Mouse (Mus musculus) splenic B cell, adult 2 months (primary cell): ENCODE results near the gene Clec4e.
"Not testable (repeated sequence)": the region's sequence is repeated elsewhere in the genome, so short reads cannot be mapped to it uniquely, and the experiment has no call there.

Experiments
- DNase-seq: peaks from one replicate; pipeline ENCODE4 v3.0.0-alpha.2; 2011; ENCODE audit warnings: low read depth, low spot score
- H3K27me3 ChIP-seq: 2 replicates; pipeline ENCODE4 v1.6.1; 2012; ENCODE audit warnings: mild to moderate bottlenecking, low read length, moderate library complexity, mixed read lengths; ENCODE audit not compliant: control insufficient read depth, poor library complexity, insufficient read depth, severe bottlenecking
- H3K36me3 ChIP-seq: 2 replicates; pipeline ENCODE4 v1.6.1; 2012; ENCODE audit warnings: mild to moderate bottlenecking, low read length, moderate library complexity, mixed read lengths; ENCODE audit not compliant: control insufficient read depth, poor library complexity, insufficient read depth, severe bottlenecking

Clec4e gene

DNA sequence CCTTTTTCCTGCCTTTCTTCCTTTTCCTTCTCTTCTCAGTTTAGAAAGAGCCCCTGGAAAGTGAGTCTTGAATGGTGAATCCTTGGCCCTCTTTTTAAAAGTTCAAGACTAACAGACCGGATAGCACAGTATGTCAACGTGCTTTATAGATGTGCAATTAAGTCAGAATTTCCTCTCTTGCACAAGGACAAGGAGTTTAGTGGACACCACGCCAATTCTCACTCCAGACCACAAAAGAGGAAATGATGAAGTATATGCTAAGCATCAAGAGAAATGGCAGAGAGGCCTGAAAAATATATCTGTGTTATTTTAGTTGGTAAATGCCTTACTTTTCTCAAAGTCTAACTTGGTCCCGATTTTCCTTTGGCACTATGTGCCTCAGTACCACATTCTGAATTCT, at the start of gene Clec4e:
TSS of gene Clec4e (minus strand) at position 118 of the 400 bp plus-strand sequence.
- no peak for DNase-seq
- Histone ChIP-seq H3K27me3 (no peaks in the 10 kb centered on the region), H3K36me3 (no peaks in the 10 kb centered on the region)

GRCm38 (mm10) chr6:123332503-123332902, 42.8 kb upstream of the Clec4e start:
- Histone ChIP-seq H3K27me3 (no peaks in the 10 kb centered on the region), H3K36me3 (no peaks in the 10 kb centered on the region)
- no peak for DNase-seq

DNA sequence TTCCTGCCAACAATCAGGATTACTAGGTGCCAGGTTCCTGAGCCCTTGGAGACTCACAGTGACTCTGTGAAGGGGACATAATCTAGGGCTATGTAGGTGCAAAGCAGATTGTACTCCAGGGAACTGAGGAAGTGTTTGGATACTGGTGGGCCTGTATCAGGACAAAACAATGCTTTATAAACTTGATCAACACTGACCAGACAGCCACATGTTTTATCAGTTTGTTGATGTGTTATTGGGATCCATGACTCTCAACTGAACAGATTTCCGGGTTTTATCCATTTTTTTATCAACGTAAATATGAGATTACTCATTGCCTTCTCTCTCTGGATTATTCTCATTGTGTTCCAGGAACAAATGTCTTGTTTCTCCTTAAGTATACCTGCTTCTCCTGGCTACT, 18.4 kb upstream of the Clec4e start, which contains the start of gene Vmn2r19:
TSS of gene Vmn2r19 (plus strand) at position 301 of the 400 bp plus-strand sequence.
- DNase-seq = no peak
- no peaks in the 10 kb centered on the region for H3K27me3 ChIP-seq
- no peaks in the 10 kb centered on the region for H3K36me3 ChIP-seq

- not testable (repeated sequence) for H3K36me3 ChIP-seq, DNase-seq, H3K27me3 ChIP-seq
Observed at GRCm38 (mm10) chr6:123306315-123306714, 16.6 kb upstream of the Clec4e start.

GRCm38 (mm10) chr6:123296687-123297086, 7.0 kb upstream of the Clec4e start:
- DNase-seq = no peak
- no peaks in the 10 kb centered on the region for H3K27me3 ChIP-seq
- H3K36me3 ChIP-seq = no peaks in the 10 kb centered on the region

GRCm38 (mm10) chr6:123293509-123293908, 3.8 kb upstream of the Clec4e start:
- not testable (repeated sequence) for DNase-seq, H3K27me3 ChIP-seq, H3K36me3 ChIP-seq

DNA sequence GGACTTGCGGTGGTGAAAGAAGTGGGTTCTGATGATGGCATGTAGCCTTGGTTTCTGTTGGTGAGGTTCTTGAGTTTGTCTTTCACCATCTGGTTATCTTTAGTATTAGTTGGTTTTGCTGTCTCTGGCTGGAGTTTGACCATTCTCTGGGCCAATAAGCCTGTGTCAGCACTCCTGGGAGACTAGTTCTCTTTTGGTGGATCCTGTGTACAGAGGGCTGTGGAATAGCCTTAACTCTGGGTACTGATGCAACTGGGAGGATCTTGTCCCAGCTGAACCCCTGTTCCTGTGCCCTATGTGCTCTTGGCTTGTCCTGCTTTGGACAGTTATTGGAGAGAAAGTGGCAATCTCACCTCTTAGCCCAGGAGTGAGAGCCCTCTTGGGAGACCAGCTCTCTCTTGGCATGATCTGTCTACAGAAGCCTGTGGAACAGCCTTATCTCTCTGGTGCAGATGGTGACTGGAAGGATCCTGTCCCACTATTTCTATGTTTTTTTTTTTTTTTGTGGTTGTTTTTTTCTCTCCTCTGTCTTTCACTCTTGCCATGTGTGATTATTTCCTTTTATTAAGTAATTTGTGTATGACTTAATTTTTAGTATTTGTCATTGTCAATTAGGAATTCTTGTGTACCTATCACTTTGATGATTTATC, 3.2 kb upstream of the Clec4e start:
- Histone ChIP-seq H3K36me3 (no peaks in the 10 kb centered on the region), H3K27me3 (no peaks in the 10 kb centered on the region)
- no peak for DNase-seq

- no peaks in the 10 kb centered on the region for H3K36me3 ChIP-seq
- H3K27me3 ChIP-seq = no peaks in the 10 kb centered on the region
- DNase-seq = no peak
Observed at GRCm38 (mm10) chr6:123288931-123289330, 739 bp downstream of the Clec4e start.

DNA sequence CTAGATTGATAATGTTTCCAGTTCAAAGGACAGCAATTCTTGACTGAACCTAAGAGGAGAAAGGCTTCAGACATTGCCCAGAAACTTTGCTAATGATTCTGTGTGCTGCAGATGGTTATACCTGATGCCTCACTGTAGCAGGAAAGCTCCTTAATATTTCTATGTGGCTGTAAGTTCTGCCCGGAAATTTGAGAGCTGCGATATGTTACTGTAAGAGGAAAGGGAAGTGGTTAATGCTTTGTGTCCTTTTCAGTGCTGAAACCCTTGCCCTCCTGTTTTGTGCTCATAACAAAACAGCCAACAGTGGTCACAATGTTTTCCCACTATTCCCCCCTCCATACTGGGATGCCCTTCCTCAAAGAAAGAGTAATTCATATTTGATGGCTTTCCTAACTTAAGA, 3.4 kb downstream of the Clec4e start:
- no peak for DNase-seq
- Histone ChIP-seq H3K27me3 (no peaks in the 10 kb centered on the region), H3K36me3 (no peaks in the 10 kb centered on the region)

GRCm38 (mm10) chr6:123279443-123279842, 10.2 kb downstream of the Clec4e start:
- Histone ChIP-seq H3K27me3 (no peaks in the 10 kb centered on the region), H3K36me3 (no peaks in the 10 kb centered on the region)
- DNase-seq = no peak

- DNase-seq = no peak
- Histone ChIP-seq H3K36me3 (no peaks in the 10 kb centered on the region), H3K27me3 (no peaks in the 10 kb centered on the region; the same call in 1 of the 2 replicates)
Observed at GRCm38 (mm10) chr6:123266945-123267344, 22.7 kb downstream of the Clec4e start.

GRCm38 (mm10) chr6:123265809-123266208, 23.9 kb downstream of the Clec4e start:
- no peak for DNase-seq
- no peaks in the 10 kb centered on the region; the same call in 1 of the 2 replicates for H3K27me3 ChIP-seq
- H3K36me3 ChIP-seq = no peaks in the 10 kb centered on the region

GRCm38 (mm10) chr6:123264194-123264593, 25.5 kb downstream of the Clec4e start:
- Histone ChIP-seq H3K27me3 (no peaks in the 10 kb centered on the region; the same call in 1 of the 2 replicates), H3K36me3 (no peaks in the 10 kb centered on the region)
- no peak for DNase-seq

DNA sequence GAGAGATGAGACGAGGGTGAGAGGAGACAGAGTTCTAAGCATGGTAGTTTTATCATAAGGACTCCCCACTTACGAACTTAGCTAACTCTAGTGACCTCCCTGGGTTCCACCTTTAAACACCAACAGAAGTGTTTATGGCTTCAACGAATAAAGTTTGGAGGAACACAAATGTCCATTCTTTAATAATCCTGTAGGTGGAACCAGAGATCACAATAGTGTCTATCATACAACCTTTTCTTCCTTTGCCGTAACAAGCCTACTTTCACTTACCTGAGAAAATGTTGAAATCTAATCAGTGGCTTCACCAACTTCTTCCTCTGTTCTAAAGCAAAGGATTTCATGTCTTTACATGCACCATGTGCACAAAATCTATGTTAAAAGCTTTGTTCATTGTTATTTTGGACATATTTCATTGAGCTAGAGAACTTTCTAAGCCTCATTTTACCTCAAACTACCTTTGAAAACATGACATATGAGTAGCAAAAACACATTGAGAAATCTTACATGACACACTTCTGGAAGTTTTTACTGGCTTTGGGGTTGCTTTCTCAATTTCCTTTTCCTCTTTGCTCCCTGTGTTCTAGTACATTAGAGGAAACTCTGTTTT, 28.0 kb downstream of the Clec4e start, which contains the start of gene Clec4d:
TSS of gene Clec4d (plus strand) at position 557 of the 607 bp plus-strand sequence.
- no peaks in the 10 kb centered on the region; the same call in 1 of the 2 replicates for H3K27me3 ChIP-seq
- H3K36me3 ChIP-seq = no peaks in the 10 kb centered on the region
- no peak for DNase-seq

GRCm38 (mm10) chr6:123260868-123261267, 28.8 kb downstream of the Clec4e start:
- Histone ChIP-seq H3K36me3 (no peaks in the 10 kb centered on the region), H3K27me3 (no peaks in the 10 kb centered on the region)
- no peak for DNase-seq
